Mouse (Mus musculus) CH12.LX (cell line): ENCODE data around the gene Ttc9b.

Experiments used
- BHLHE40 ChIP-seq: IDR thresholded peaks from 2 replicates; pipeline ENCODE4 v1.6.1; 2011; ENCODE audit warnings: mild to moderate bottlenecking, low read depth, low read length, improper control_type of control experiment
- CHD1 ChIP-seq: IDR thresholded peaks from 2 replicates; pipeline ENCODE4 v1.6.1; 2012; ENCODE audit warnings: low read depth, low read length, improper control_type of control experiment, inconsistent platforms
- CTCF ChIP-seq, 2 experiments: IDR thresholded peaks in 1 of 2; conservative IDR thresholded peaks in 1 of 2; 2 replicates each; pipeline ENCODE4 v1.5.1; 2011 to 2012; ENCODE audit warnings: low read depth in 2 of 2, low read length in 2 of 2, improper control_type of control experiment in 1 of 2, inconsistent platforms in 1 of 2, mild to moderate bottlenecking in 1 of 2, moderate library complexity in 1 of 2
- ELF1 ChIP-seq: IDR thresholded peaks from 2 replicates; pipeline ENCODE4 v1.6.1; 2014; ENCODE audit warnings: low read depth, mild to moderate bottlenecking, inconsistent platforms, low read length, improper control_type of control experiment
- EP300 ChIP-seq: IDR thresholded peaks from 2 replicates; pipeline ENCODE4 v1.6.1; 2011; ENCODE audit warnings: low read length, improper control_type of control experiment
- JUN ChIP-seq: IDR thresholded peaks from 2 replicates; pipeline ENCODE4 v1.6.1; 2011; ENCODE audit warnings: low read depth, mild to moderate bottlenecking, low read length, improper control_type of control experiment, moderate library complexity; ENCODE audit not compliant: insufficient read depth
- MEF2A ChIP-seq: IDR thresholded peaks from 2 replicates; pipeline ENCODE4 v1.6.1; 2014; ENCODE audit warnings: low read depth, mild to moderate bottlenecking, inconsistent platforms, low read length, improper control_type of control experiment, borderline replicate concordance
- POLR2A ChIP-seq: IDR thresholded peaks from 2 replicates; pipeline ENCODE4 v1.6.1; 2011; ENCODE audit warnings: low read depth, mild to moderate bottlenecking, improper control_type of control experiment, low read length
- RCOR1 ChIP-seq: conservative IDR thresholded peaks from 2 replicates; pipeline ENCODE4 v1.6.1; 2012; ENCODE audit warnings: low read depth, mild to moderate bottlenecking, inconsistent platforms, low read length, improper control_type of control experiment
- ZMIZ1 ChIP-seq: IDR thresholded peaks from 2 replicates; pipeline ENCODE4 v1.6.1; 2012; ENCODE audit warnings: low read depth, mild to moderate bottlenecking, inconsistent platforms, low read length, improper control_type of control experiment

DNA sequence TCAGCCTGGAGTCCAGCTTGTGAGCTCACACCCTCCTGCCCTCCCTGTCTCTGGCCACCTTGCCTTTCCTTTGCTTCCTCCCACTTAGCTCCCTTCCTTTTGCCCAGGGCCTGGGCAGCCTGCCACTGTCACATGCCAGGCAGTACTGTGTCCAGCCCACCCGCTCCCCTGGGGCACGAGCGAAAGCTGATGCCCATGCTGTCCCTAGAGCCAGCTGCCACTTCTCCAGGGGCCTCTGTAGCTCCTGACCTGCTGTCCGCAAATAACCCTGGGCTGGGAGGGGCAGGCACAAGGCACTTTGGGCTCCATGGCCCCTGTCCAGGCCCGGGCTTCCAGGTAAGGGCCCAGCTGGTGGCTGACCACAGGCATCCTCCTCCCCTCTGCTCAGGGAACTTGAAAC is 46.1 kb upstream of the Ttc9b start:
- TF ChIP-seq CTCF (conservative IDR thresholded peaks at IDR 0.05 in 1 of 2, IDR thresholded peaks at IDR 0.05 in 1 of 2; ENCODE audit: low read depth in 2 of 2, low read length in 2 of 2) (no peak), RCOR1 (no peak), CHD1 (no peak), BHLHE40 (no peak), MEF2A (no peak), ELF1 (no peak), POLR2A (no peak), JUN (no peak), EP300 (no peak), ZMIZ1 (no peak)
